Mouse (Mus musculus) CH12.LX (cell line): Measurements from ENCODE around the gene Cobl. TPM values are rescaled to one million over a fixed set of nuclear protein-coding genes. Genes with fewer than 3 reads are reported as not detected.

ENCODE experiments used
- DNase-seq: peaks from one replicate; pipeline ENCODE4 v3.0.0-alpha.2; 2013; ENCODE audit errors: extremely low read depth
- H3K27ac ChIP-seq: 2 replicates; pipeline ENCODE4 v1.5.1; 2012; ENCODE audit warnings: low read depth, mild to moderate bottlenecking, control low read depth, moderate library complexity; ENCODE audit not compliant: insufficient read depth
- H3K27me3 ChIP-seq: replicated peaks from 2 replicates; pipeline ENCODE3; 2012; ENCODE audit warnings: inconsistent platforms
- H3K36me3 ChIP-seq, 2 experiments: replicated peaks in 1 of 2; 2 replicates each; pipeline versions ENCODE3 to v1.6.1; 2012; ENCODE audit warnings: inconsistent platforms in 1 of 2, low read length in 1 of 2, mild to moderate bottlenecking in 1 of 2, mixed read lengths in 1 of 2, moderate library complexity in 1 of 2; ENCODE audit not compliant: control insufficient read depth in 1 of 2, insufficient read depth in 1 of 2
- H3K4me1 ChIP-seq, 2 experiments: 2 replicates each; pipeline ENCODE4 v1.6.1; 2012; ENCODE audit warnings: inconsistent platforms in 1 of 2, moderate library complexity in 1 of 2; ENCODE audit not compliant: insufficient read depth in 2 of 2, control insufficient read depth in 1 of 2
- H3K4me2 ChIP-seq: 2 replicates; pipeline ENCODE4 v1.6.1; 2012; ENCODE audit warnings: low read depth, mild to moderate bottlenecking, control low read depth; ENCODE audit not compliant: poor library complexity, insufficient read depth, severe bottlenecking
- H3K4me3 ChIP-seq, 3 experiments: fragments of 150-350 bp in 1 of 3; sonication (generic) in 1 of 3; replicated peaks in 1 of 3; 2 replicates each; pipeline versions ENCODE3 to v1.5.1; 2011 to 2012; ENCODE audit warnings: low read depth in 2 of 3, low read length in 2 of 3, mild to moderate bottlenecking in 2 of 3, moderate library complexity in 2 of 3, control low read depth in 1 of 3, improper control_type of control experiment in 1 of 3, inconsistent platforms in 1 of 3, mixed read lengths in 1 of 3; ENCODE audit not compliant: poor library complexity in 1 of 3
- H3K79me2 ChIP-seq: replicated peaks from 2 replicates; pipeline ENCODE4 v1.6.1; 2012; ENCODE audit warnings: mild to moderate bottlenecking, moderate library complexity; ENCODE audit not compliant: control insufficient read depth, poor library complexity, insufficient read depth, severe bottlenecking; ENCODE audit errors: extremely low read depth
- H3K9ac ChIP-seq: 2 replicates; pipeline ENCODE4 v1.6.1; 2012; ENCODE audit warnings: low read depth, mild to moderate bottlenecking, control low read depth, moderate library complexity; ENCODE audit not compliant: insufficient read depth
- H3K9me3 ChIP-seq: replicated peaks from 2 replicates; pipeline ENCODE3; 2012; ENCODE audit warnings: low read length, inconsistent platforms, mixed read lengths
- BHLHE40 ChIP-seq: IDR thresholded peaks from 2 replicates; pipeline ENCODE4 v1.6.1; 2011; ENCODE audit warnings: mild to moderate bottlenecking, low read depth, low read length, improper control_type of control experiment
- CTCF ChIP-seq, 2 experiments: IDR thresholded peaks in 1 of 2; conservative IDR thresholded peaks in 1 of 2; 2 replicates each; pipeline ENCODE4 v1.5.1; 2011 to 2012; ENCODE audit warnings: low read depth in 2 of 2, low read length in 2 of 2, improper control_type of control experiment in 1 of 2, inconsistent platforms in 1 of 2, mild to moderate bottlenecking in 1 of 2, moderate library complexity in 1 of 2
- E2F4 ChIP-seq: IDR thresholded peaks from 2 replicates; pipeline ENCODE4 v1.6.1; 2011; ENCODE audit warnings: low read depth, low read length, improper control_type of control experiment; ENCODE audit not compliant: insufficient replicate concordance
- ELF1 ChIP-seq: IDR thresholded peaks from 2 replicates; pipeline ENCODE4 v1.6.1; 2014; ENCODE audit warnings: low read depth, mild to moderate bottlenecking, inconsistent platforms, low read length, improper control_type of control experiment
- EP300 ChIP-seq: IDR thresholded peaks from 2 replicates; pipeline ENCODE4 v1.6.1; 2011; ENCODE audit warnings: low read length, improper control_type of control experiment
- ETS1 ChIP-seq: conservative IDR thresholded peaks from 2 replicates; pipeline ENCODE4 v1.6.1; 2012; ENCODE audit warnings: low read depth, mild to moderate bottlenecking, inconsistent platforms, low read length, improper control_type of control experiment, moderate library complexity
- HCFC1 ChIP-seq: IDR thresholded peaks from 2 replicates; pipeline ENCODE4 v1.6.1; 2012; ENCODE audit warnings: low read depth, mild to moderate bottlenecking, inconsistent platforms, low read length, improper control_type of control experiment
- IRF4 ChIP-seq: IDR thresholded peaks from 2 replicates; pipeline ENCODE4 v1.6.1; 2014; ENCODE audit warnings: low read depth, mild to moderate bottlenecking, inconsistent platforms, low read length, improper control_type of control experiment
- JUN ChIP-seq: IDR thresholded peaks from 2 replicates; pipeline ENCODE4 v1.6.1; 2011; ENCODE audit warnings: low read depth, mild to moderate bottlenecking, low read length, improper control_type of control experiment, moderate library complexity; ENCODE audit not compliant: insufficient read depth
- KAT2A ChIP-seq: IDR thresholded peaks from 2 replicates; pipeline ENCODE4 v1.6.1; 2012; ENCODE audit warnings: low read length, improper control_type of control experiment, inconsistent platforms; ENCODE audit not compliant: insufficient replicate concordance
- MAFK ChIP-seq: IDR thresholded peaks from 2 replicates; pipeline ENCODE4 v1.6.1; 2011; ENCODE audit warnings: low read length, improper control_type of control experiment; ENCODE audit not compliant: insufficient replicate concordance
- MAX ChIP-seq: IDR thresholded peaks from 2 replicates; pipeline ENCODE4 v1.6.1; 2011; ENCODE audit warnings: low read length, improper control_type of control experiment
- MAZ ChIP-seq: IDR thresholded peaks from 2 replicates; pipeline ENCODE4 v1.6.1; 2012; ENCODE audit warnings: low read depth, mild to moderate bottlenecking, inconsistent platforms, low read length, improper control_type of control experiment, moderate library complexity
- MEF2A ChIP-seq: IDR thresholded peaks from 2 replicates; pipeline ENCODE4 v1.6.1; 2014; ENCODE audit warnings: low read depth, mild to moderate bottlenecking, inconsistent platforms, low read length, improper control_type of control experiment, borderline replicate concordance
- MXI1 ChIP-seq: IDR thresholded peaks from 2 replicates; pipeline ENCODE4 v1.6.1; 2011; ENCODE audit warnings: mild to moderate bottlenecking, low read depth, low read length, improper control_type of control experiment
- NELFE ChIP-seq: IDR thresholded peaks from 2 replicates; pipeline ENCODE4 v1.6.1; 2011; ENCODE audit warnings: low read depth, low read length, improper control_type of control experiment
- NRF1 ChIP-seq: IDR thresholded peaks from 2 replicates; pipeline ENCODE4 v1.6.1; 2014; ENCODE audit warnings: low read depth, mild to moderate bottlenecking, inconsistent platforms, low read length, improper control_type of control experiment, moderate library complexity
- PAX5 ChIP-seq: IDR thresholded peaks from 2 replicates; pipeline ENCODE4 v1.6.1; 2012; ENCODE audit warnings: low read length, inconsistent platforms, mixed read lengths
- POLR2AphosphoS2 ChIP-seq: IDR thresholded peaks from 2 replicates; pipeline ENCODE4 v1.6.1; 2011; ENCODE audit warnings: low read depth, low read length, improper control_type of control experiment
- RAD21 ChIP-seq: IDR thresholded peaks from 2 replicates; pipeline ENCODE4 v1.6.1; 2011; ENCODE audit warnings: low read depth, mild to moderate bottlenecking, low read length, improper control_type of control experiment, moderate library complexity
- RCOR1 ChIP-seq: conservative IDR thresholded peaks from 2 replicates; pipeline ENCODE4 v1.6.1; 2012; ENCODE audit warnings: low read depth, mild to moderate bottlenecking, inconsistent platforms, low read length, improper control_type of control experiment
- SIN3A ChIP-seq: IDR thresholded peaks from 2 replicates; pipeline ENCODE4 v1.6.1; 2012; ENCODE audit warnings: low read length, improper control_type of control experiment, inconsistent platforms
- SMC3 ChIP-seq: IDR thresholded peaks from 2 replicates; pipeline ENCODE4 v1.6.1; 2011; ENCODE audit warnings: low read depth, low read length, improper control_type of control experiment
- UBTF ChIP-seq: IDR thresholded peaks from 2 replicates; pipeline ENCODE4 v1.6.1; 2012; ENCODE audit warnings: low read depth, mild to moderate bottlenecking, inconsistent platforms, low read length, improper control_type of control experiment, moderate library complexity
- ZC3H11A ChIP-seq: IDR thresholded peaks from 2 replicates; pipeline ENCODE4 v1.6.1; 2012; ENCODE audit warnings: low read depth, mild to moderate bottlenecking, inconsistent platforms, low read length, improper control_type of control experiment
- ZKSCAN1 ChIP-seq: IDR thresholded peaks from 2 replicates; pipeline ENCODE4 v1.6.1; 2012; ENCODE audit warnings: low read depth, inconsistent platforms, low read length, improper control_type of control experiment, borderline replicate concordance
- ZMIZ1 ChIP-seq: IDR thresholded peaks from 2 replicates; pipeline ENCODE4 v1.6.1; 2012; ENCODE audit warnings: low read depth, mild to moderate bottlenecking, inconsistent platforms, low read length, improper control_type of control experiment
- ZNF384 ChIP-seq: IDR thresholded peaks from 2 replicates; pipeline ENCODE4 v1.6.1; 2012; ENCODE audit warnings: low read depth, low read length, improper control_type of control experiment, inconsistent platforms
- dilution Hi-C: fragments of 300-500 bp; cut with MboI; formaldehyde crosslinking; loops from 2 replicates; pipeline ENCODE4 v1.14.3; 2020; ENCODE audit warnings: low sequenced_read_pairs; ENCODE audit not compliant: extremely low pct_unique_long_range_greater_than_20kb, extremely low pct_ligation_motif_present
- in situ Hi-C: fragments of 300-500 bp; cut with MboI; formaldehyde crosslinking; loops from 3 replicates; pipeline ENCODE4 v1.14.3; 2019; ENCODE audit warnings: low sequenced_read_pairs, low pct_ligation_motif_present, low pct_unique_long_range_greater_than_20kb, mixed read lengths
- polyA plus RNA-seq: library from polyadenylated mRNA; unstranded; fragments of >175 nt; gene quantifications from 2 replicates; pipeline ENCODE4 v1.2.1, GENCODE M21; 2012; ENCODE audit warnings: low read depth; ENCODE audit not compliant: insufficient read length
- total RNA-seq, 2 experiments: library from RNA; depleted of rRNA; stranded (reverse); fragments of 300-350 nt in 1 of 2; fragments of >200 nt in 1 of 2; gene quantifications; 2 replicates each; pipeline ENCODE4 v1.2.3; 2012 to 2014

Gene Cobl
- total and polyA plus RNA-seq, 3 experiments: 0.06 to 0.13 TPM; not detected in 1

DNA sequence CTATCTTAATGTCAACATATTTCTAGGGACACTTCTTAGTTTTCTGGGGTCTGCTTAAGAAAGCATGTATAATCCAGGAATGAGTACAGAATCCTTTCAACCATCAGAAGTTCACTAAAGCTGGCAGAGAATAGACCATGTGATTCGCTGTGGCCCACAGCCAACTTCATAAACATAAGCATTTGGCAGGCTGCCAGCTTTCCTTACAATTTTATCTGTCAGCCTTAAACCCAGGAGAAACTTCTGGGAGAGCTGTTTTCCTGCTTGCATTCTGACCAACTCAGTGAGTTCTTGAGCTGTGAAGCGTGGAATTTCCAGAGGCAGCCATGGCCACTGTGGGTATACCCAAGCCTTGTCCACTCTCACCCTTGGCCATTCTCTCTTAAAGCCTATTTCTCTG is 132.8 kb downstream of the Cobl start:
- dilution Hi-C loops: no loop called here
- DNase-seq: no peak
- Histone ChIP-seq H3K27me3 (no peaks in the 10 kb centered on the region), H3K9me3 (no peaks in the 10 kb centered on the region), H3K9ac (no peak overlapping the region), H3K4me3 (no peak overlapping the region), H3K4me2 (no peak overlapping the region), H3K79me2 (no peaks in the 10 kb centered on the region), H3K27ac (no peak overlapping the region), H3K36me3 (no peaks in the 10 kb centered on the region), H3K4me1 (no peaks in the 10 kb centered on the region)
- no peak for TF ChIP-seq ZC3H11A
- TF ChIP-seq MEF2A: no peak
- TF ChIP-seq HCFC1: no peak
- no peak for TF ChIP-seq POLR2AphosphoS2
- no peak for TF ChIP-seq MXI1
- no peak for TF ChIP-seq ZMIZ1
- no peak for TF ChIP-seq ELF1
- TF ChIP-seq MAFK: no peak
- TF ChIP-seq BHLHE40: no peak
- TF ChIP-seq IRF4: no peak
- TF ChIP-seq SMC3: no peak
- no peak for TF ChIP-seq MAX
- no peak for TF ChIP-seq SIN3A
- TF ChIP-seq JUN: no peak
- no peak for TF ChIP-seq KAT2A
- no peak for TF ChIP-seq CTCF (conservative IDR thresholded peaks at IDR 0.05 in 1 of 2, IDR thresholded peaks at IDR 0.05 in 1 of 2; ENCODE audit: low read depth in 2 of 2, low read length in 2 of 2)
- TF ChIP-seq E2F4: no peak
- TF ChIP-seq NRF1: no peak
- no peak for TF ChIP-seq UBTF
- TF ChIP-seq RCOR1: no peak
- in situ Hi-C loops: no loop called here

DNA sequence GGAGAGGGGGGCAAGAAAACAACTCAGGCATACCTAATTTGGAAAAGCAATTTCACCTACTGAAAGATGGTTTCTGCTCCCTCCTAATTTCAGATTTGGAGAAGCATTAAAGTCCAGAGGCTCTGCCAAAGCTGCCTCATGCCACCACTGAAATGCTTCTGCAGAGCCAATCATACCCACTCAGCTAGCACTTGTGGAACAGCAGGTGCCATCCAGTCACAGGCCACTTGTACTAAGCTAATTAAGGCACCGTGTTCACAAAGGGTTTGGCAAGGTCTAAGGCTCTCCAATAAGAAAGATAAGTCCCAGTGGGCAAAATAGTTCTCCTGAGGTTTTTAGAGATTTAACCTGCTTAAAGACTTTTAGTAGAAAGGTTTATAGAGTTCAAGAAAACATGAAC is 143.3 kb downstream of the Cobl start:
- Histone ChIP-seq H3K9me3 (no peaks in the 10 kb centered on the region), H3K36me3 (no peaks in the 10 kb centered on the region), H3K4me2 (no peak overlapping the region), H3K4me3 (no peak overlapping the region), H3K79me2 (no peaks in the 10 kb centered on the region), H3K27ac (no peak overlapping the region), H3K27me3 (no peaks in the 10 kb centered on the region), H3K9ac (no peak overlapping the region), H3K4me1 (no peaks in the 10 kb centered on the region)
- dilution Hi-C loops (no loop called here), in situ Hi-C loops (no loop called here)
- no peak for DNase-seq
- no peak for TF ChIP-seq PAX5
- TF ChIP-seq MAZ: no peak
- no peak for TF ChIP-seq RAD21
- TF ChIP-seq NELFE: no peak
- no peak for TF ChIP-seq JUN
- no peak for TF ChIP-seq MXI1
- no peak for TF ChIP-seq ZKSCAN1
- no peak for TF ChIP-seq EP300
- no peak for TF ChIP-seq ETS1
- no peak for TF ChIP-seq ZNF384
- TF ChIP-seq ZC3H11A: no peak
